Mouse (Mus musculus) CD4-positive naive resting alpha-beta T cell, adult 57 days (primary cell): ENCODE data around the gene Fuca1. TPM values are rescaled to one million over a fixed set of nuclear protein-coding genes. Genes with fewer than 3 reads are reported as not detected.

Experiments used
- total RNA-seq: library from RNA; stranded (reverse); gene quantifications from one replicate; pipeline ENCODE4 v1.2.4, GENCODE M21; 2023

The Fuca1 gene
- total RNA-seq = 53.5 TPM

GRCm38 (mm10) chr4:135920304-135921241, at the start of gene Fuca1:
Fuca1 (plus strand) TSS chr4:135920735.

DNA sequence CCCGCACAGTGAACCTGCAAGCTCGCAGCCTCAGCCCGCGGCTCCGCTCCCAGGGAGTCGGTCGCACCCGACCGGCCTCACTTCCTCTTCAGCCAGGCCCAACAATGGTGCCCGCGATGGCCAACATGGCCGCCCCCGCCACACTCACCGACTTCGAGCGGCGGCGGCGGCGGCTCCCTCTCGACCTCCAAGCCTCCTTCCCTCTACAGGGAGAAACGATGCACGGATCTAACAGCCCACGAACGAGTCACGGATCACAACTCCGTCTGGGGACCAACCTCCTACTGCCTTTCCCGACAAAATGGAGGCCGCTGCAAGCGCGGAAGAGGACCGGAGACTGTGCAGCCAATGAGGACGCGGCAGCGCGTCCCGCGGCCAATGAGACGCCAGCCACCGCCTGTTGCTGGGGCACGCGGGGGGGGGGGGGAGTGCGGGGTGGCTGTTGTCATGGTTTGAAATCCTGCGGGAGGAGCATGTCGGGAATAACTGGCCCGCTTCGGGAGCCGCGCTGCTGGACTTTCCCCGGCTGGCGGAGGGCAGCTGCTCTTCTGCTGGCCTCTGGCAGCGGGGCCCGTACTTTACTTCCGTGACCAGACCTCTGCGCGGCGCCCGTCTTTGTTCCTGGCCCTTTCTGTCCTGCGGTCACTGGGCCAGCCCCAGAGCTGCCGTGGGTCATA, 46.9 kb upstream of the Fuca1 start, which contains the start of gene Pnrc2:
Pnrc2 (minus strand) TSS at position 325 of the 677 bp plus-strand sequence.

GRCm38 (mm10) chr4:135895071-135895571, 25.4 kb upstream of the Fuca1 start, which contains the start of gene Cnr2:
Cnr2 (plus strand) TSS chr4:135895394.

DNA sequence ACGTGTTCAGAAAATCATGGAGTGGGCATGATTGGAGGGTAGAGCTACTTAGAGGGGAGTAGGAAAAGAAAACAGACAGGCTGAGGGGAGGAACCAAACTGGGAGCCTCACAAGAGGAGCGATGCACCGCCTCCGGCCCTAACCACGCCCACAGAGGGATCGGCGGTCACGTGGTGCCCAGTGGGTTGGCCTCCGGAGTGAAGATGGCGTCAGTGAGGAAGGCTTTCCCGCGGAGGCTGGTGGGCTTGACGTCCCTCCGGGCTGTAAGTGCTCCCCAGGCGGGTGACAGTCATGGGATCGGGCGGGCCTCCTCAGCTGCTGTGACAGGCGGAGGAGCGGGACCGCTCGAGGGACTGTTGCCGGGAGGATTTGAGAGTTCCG, 25.7 kb downstream of the Fuca1 start, which contains the start of gene Hmgcl:
Hmgcl (plus strand) TSS at position 171 of the 381 bp plus-strand sequence.

GRCm38 (mm10) chr4:135963457-135964193, 43.1 kb downstream of the Fuca1 start, which contains the start of gene Gale:
Gale (plus strand) TSS chr4:135963727.

DNA sequence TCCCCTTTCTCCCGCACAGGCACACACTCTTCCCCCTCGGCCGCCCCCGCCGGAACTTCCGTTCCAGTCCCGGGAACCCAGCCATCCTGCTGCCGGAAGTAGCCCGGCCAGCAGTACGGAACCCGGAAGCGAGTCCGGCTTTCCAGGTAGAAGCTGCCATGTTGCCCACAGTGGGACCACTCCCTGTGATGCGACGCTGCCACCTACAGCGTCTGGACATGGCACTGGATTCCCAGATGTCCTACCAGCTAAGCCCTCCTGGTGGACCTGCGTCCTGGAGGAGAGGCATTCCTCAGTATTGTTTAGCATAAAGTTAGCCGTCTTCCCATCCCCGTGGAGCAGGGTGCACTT, 52.0 kb downstream of the Fuca1 start, which contains the start of gene Lypla2:
Lypla2 (minus strand) TSS at position 71 of the 351 bp plus-strand sequence.

GRCm38 (mm10) chr4:135986943-135987710, 66.6 kb downstream of the Fuca1 start, which contains the start of gene Pithd1:
Pithd1 (minus strand) TSS chr4:135987264.

Other genes starting within 250 kb of the Fuca1 start
- 0.12 TPM for gene Ifnlr1, start 234.4 kb upstream of the Fuca1 start, total RNA-seq
- gene Il22ra1, start 192.6 kb upstream of the Fuca1 start, total RNA-seq = 0.21 TPM
- not detected for gene Myom3, start 161.0 kb upstream of the Fuca1 start, total RNA-seq
- 134 TPM for gene Srsf10, start 65.0 kb upstream of the Fuca1 start, total RNA-seq
- gene Pnrc2, start 46.9 kb upstream of the Fuca1 start, total RNA-seq = 93.8 TPM
- gene Cnr2, start 25.3 kb upstream of the Fuca1 start, total RNA-seq = 13.4 TPM
- gene Hmgcl, start 25.7 kb downstream of the Fuca1 start, total RNA-seq = 24.9 TPM
- 6.6 TPM for gene Gale, start 43.0 kb downstream of the Fuca1 start, total RNA-seq
- 105 TPM for gene Lypla2, start 51.9 kb downstream of the Fuca1 start, total RNA-seq
- 40.4 TPM for gene Pithd1, start 66.5 kb downstream of the Fuca1 start, total RNA-seq
- gene Eloa, start 101.0 kb downstream of the Fuca1 start, total RNA-seq = 38.8 TPM
- gene Rpl11, start 132.7 kb downstream of the Fuca1 start, total RNA-seq = 1,119 TPM
- gene Id3, start 222.8 kb downstream of the Fuca1 start, total RNA-seq = 31.0 TPM